Mouse (Mus musculus): Measurements from ENCODE around the gene Dock6. TPM values are rescaled to one million over a fixed set of nuclear protein-coding genes. Genes with fewer than 3 reads are reported as not detected.

The Dock6 gene
- polyA plus RNA-seq, 1 experiment from 2014 or later: 8.4 TPM

- Histone ChIP-seq H3K27ac (peak overlapping the region; percentile 61), H3K27me3 (replicated peaks) (no peaks in the 10 kb centered on the region), H3K4me3 (no peak overlapping the region), H3K4me1 (peaks cover 16% of the 10 kb centered on the region), H3K4me2 (no peak overlapping the region), H3K36me3 (peaks cover 64% of the 10 kb centered on the region), H3K9ac (no peak overlapping the region), H3K9me3 (replicated peaks) (no peaks in the 10 kb centered on the region)
- 42% methylated on average over 10 of the region's 10 CpGs for WGBS (ENCODE audit: insufficient replicate concordance)
- 0 out of 2 replicates have a peak, but pooled peaks have one; percentile 44 for ATAC-seq
Observed at GRCm38 (mm10) chr9:21752252-21752792, 100.1 kb downstream of the Dock6 start.

- Histone ChIP-seq H3K4me1 (peaks cover 14% of the 10 kb centered on the region), H3K9me3 (replicated peaks) (no peaks in the 10 kb centered on the region), H3K27me3 (replicated peaks) (no peaks in the 10 kb centered on the region), H3K9ac (no peak overlapping the region), H3K4me3 (no peak overlapping the region), H3K4me2 (no peak overlapping the region), H3K36me3 (peaks cover 64% of the 10 kb centered on the region), H3K27ac (no peak overlapping the region)
- no peak for ATAC-seq
- 67% methylated on average over 6 of the region's 6 CpGs for WGBS (ENCODE audit: insufficient replicate concordance)
Observed at GRCm38 (mm10) chr9:21751347-21751746, 101.1 kb downstream of the Dock6 start.

GRCm38 (mm10) chr9:21750370-21750769 is 102.1 kb downstream of the Dock6 start:
- no peak overlapping the region for H3K9ac ChIP-seq
- WGBS (ENCODE audit: insufficient replicate concordance): 68% methylated on average over 3 of the region's 3 CpGs

More at GRCm38 (mm10) chr9:21750370-21750769, 102.1 kb downstream of the Dock6 start:
- H3K4me3 ChIP-seq: no peak overlapping the region
- H3K27ac ChIP-seq: no peak overlapping the region
- H3K9me3 ChIP-seq (replicated peaks): no peaks in the 10 kb centered on the region
- no peak overlapping the region for H3K4me2 ChIP-seq
- peaks cover 66% of the 10 kb centered on the region for H3K36me3 ChIP-seq
- no peaks in the 10 kb centered on the region for H3K27me3 ChIP-seq (replicated peaks)
- no peak for ATAC-seq
- H3K4me1 ChIP-seq: peaks cover 14% of the 10 kb centered on the region

Small RNAs within 50 kb of the gene (microRNA-seq; reads per million reads assigned to microRNA genes)
- 3.9 reads per million, percentile 5 among the genes with 10 or more reads in this experiment for gene Mir7083

Other genes starting within 250 kb of the Dock6 start
- 47.0 and 47.2 TPM in 2 replicates for gene Smarca4, start 236.5 kb downstream of the Dock6 start, polyA plus RNA-seq (2016; fragmentation: Nextera tagmentation; extraction: Ambion mirVana)
- 31.1 and 32.9 TPM in 2 replicates for gene Ldlr, start 129.2 kb downstream of the Dock6 start, polyA plus RNA-seq (2016; fragmentation: Nextera tagmentation; extraction: Ambion mirVana)
- 112 and 114 TPM in 2 replicates for gene Spc24, start 92.3 kb downstream of the Dock6 start, polyA plus RNA-seq (2016; fragmentation: Nextera tagmentation; extraction: Ambion mirVana)
- 5.0 and 5.5 TPM in 2 replicates for gene Kank2, start 53.9 kb downstream of the Dock6 start, polyA plus RNA-seq (2016; fragmentation: Nextera tagmentation; extraction: Ambion mirVana)
- gene Angptl8, start 17.1 kb downstream of the Dock6 start, polyA plus RNA-seq (2016; fragmentation: Nextera tagmentation; extraction: Ambion mirVana): 13.4 and 14.1 TPM in 2 replicates
- gene Rab3d, start 65.6 kb upstream of the Dock6 start, polyA plus RNA-seq (2016; fragmentation: Nextera tagmentation; extraction: Ambion mirVana): 6.5 TPM in 2 replicates
- gene Ccdc159, start 74.8 kb upstream of the Dock6 start, polyA plus RNA-seq (2016; fragmentation: Nextera tagmentation; extraction: Ambion mirVana): 1.3 and 2.2 TPM in 2 replicates
- gene Tmem205, start 74.9 kb upstream of the Dock6 start, polyA plus RNA-seq (2016; fragmentation: Nextera tagmentation; extraction: Ambion mirVana): 39.9 and 41.8 TPM in 2 replicates
- gene Plppr2, start 84.4 kb upstream of the Dock6 start, polyA plus RNA-seq (2016; fragmentation: Nextera tagmentation; extraction: Ambion mirVana): 2.3 and 3.1 TPM in 2 replicates
- 2.8 and 3.0 TPM in 2 replicates for gene Swsap1, start 103.1 kb upstream of the Dock6 start, polyA plus RNA-seq (2016; fragmentation: Nextera tagmentation; extraction: Ambion mirVana)
- 155 and 158 TPM in 2 replicates for gene Epor, start 110.9 kb upstream of the Dock6 start, polyA plus RNA-seq (2016; fragmentation: Nextera tagmentation; extraction: Ambion mirVana)
- gene Rgl3, start 136.8 kb upstream of the Dock6 start, polyA plus RNA-seq (2016; fragmentation: Nextera tagmentation; extraction: Ambion mirVana): 0.20 and 0.46 TPM in 2 replicates
- gene Ccdc151, start 150.0 kb upstream of the Dock6 start, polyA plus RNA-seq (2016; fragmentation: Nextera tagmentation; extraction: Ambion mirVana): 0.12 TPM in 1 of 2 replicates, not detected in the other
- 65.0 and 68.5 TPM in 2 replicates for gene Prkcsh, start 150.2 kb upstream of the Dock6 start, polyA plus RNA-seq (2016; fragmentation: Nextera tagmentation; extraction: Ambion mirVana)
- gene Elavl3, start 199.4 kb upstream of the Dock6 start, polyA plus RNA-seq (2016; fragmentation: Nextera tagmentation; extraction: Ambion mirVana): 0.02 TPM in 1 of 2 replicates, not detected in the other
- gene Gm49318, start 218.6 kb upstream of the Dock6 start, polyA plus RNA-seq (2016; fragmentation: Nextera tagmentation; extraction: Ambion mirVana): not detected in 2 replicates
- gene Zfp653, start 218.7 kb upstream of the Dock6 start, polyA plus RNA-seq (2016; fragmentation: Nextera tagmentation; extraction: Ambion mirVana): 5.7 and 6.6 TPM in 2 replicates
- 36.9 and 40.6 TPM in 2 replicates for gene Ecsit, start 232.8 kb upstream of the Dock6 start, polyA plus RNA-seq (2016; fragmentation: Nextera tagmentation; extraction: Ambion mirVana)
- gene Cnn1, start 246.6 kb upstream of the Dock6 start, polyA plus RNA-seq (2016; fragmentation: Nextera tagmentation; extraction: Ambion mirVana): 0.80 and 0.81 TPM in 2 replicates

Data from liver, embryonic 12.5 days (tissue).